Mouse (Mus musculus) gastrocnemius, adult 2 months (tissue): Measurements from ENCODE around the gene Auh. TPM values are rescaled to one million over a fixed set of nuclear protein-coding genes. Genes with fewer than 3 reads are reported as not detected.

Source experiments
- DNase-seq: peaks from one replicate; pipeline ENCODE4 v3.0.0; 2022
- H3K27ac ChIP-seq: fragments of 200-600 bp; 2 replicates; pipeline ENCODE4 v1.8.1; 2022; ENCODE audit warnings: mild to moderate bottlenecking
- H3K4me3 ChIP-seq: fragments of 200-600 bp; 2 replicates; pipeline ENCODE4 v1.8.1; 2022; ENCODE audit warnings: mild to moderate bottlenecking, moderate library complexity
- CTCF ChIP-seq: fragments of 200-600 bp; IDR thresholded peaks from 2 replicates; pipeline ENCODE4 v1.8.1; 2022; ENCODE audit warnings: antibody characterized with exemption, mild to moderate bottlenecking, moderate library complexity
- intact Hi-C: fragments of 180-260 bp; cut with DNase I; formaldehyde crosslinking; loops from one replicate; pipeline ENCODE4 v1.15.1; 2025
- total RNA-seq, 2 experiments: library from RNA; stranded (reverse); gene quantifications; 2 replicates each; pipeline ENCODE4 v1.2.3; 2021

Gene Auh
- total RNA-seq, 2 experiments from 2014 or later: 74.0 to 94.1 TPM

- TF ChIP-seq CTCF: no peak
- no peak for DNase-seq
- H3K27ac ChIP-seq: peak overlapping the region; percentile 93
- intact Hi-C loops: no loop called here
- H3K4me3 ChIP-seq: no peak overlapping the region
These were observed 39.2 kb downstream of the Auh start for GRCm38 (mm10) chr13:52890313-52890712.

DNA sequence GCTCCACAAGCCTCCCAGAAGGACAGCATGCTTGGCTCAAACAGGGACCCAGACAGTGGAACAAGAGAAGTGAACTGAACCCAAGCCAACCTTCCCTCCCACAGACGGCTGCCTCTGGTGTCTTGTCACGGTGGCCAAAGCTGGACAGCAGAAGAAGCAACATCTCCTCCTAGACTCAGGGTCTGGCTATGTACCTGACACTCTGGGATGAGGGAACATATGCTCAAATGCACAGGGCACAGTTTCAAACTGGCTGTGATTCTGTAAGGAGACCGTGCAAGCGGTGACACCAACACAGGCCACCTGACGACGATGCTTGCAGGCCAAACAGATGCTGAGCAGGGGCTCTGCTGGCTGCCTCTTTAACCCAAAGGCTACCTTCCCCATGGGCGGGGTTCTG, 42.7 kb downstream of the Auh start:
- H3K27ac ChIP-seq: peak overlapping the region; percentile 85
- no peak for TF ChIP-seq CTCF
- no peak overlapping the region for H3K4me3 ChIP-seq
- intact Hi-C loops: no loop called here
- peak; percentile 67 for DNase-seq

- no peak for DNase-seq
- intact Hi-C loops: loop anchor here (5.0 kb wide), 1 partner anchor 93 kb away; no protein-coding TSS in a partner anchor
- no peak for TF ChIP-seq CTCF
- Histone ChIP-seq H3K27ac (no peak overlapping the region), H3K4me3 (no peak overlapping the region)
These were observed 45.5 kb downstream of the Auh start for GRCm38 (mm10) chr13:52883960-52884326.

DNA sequence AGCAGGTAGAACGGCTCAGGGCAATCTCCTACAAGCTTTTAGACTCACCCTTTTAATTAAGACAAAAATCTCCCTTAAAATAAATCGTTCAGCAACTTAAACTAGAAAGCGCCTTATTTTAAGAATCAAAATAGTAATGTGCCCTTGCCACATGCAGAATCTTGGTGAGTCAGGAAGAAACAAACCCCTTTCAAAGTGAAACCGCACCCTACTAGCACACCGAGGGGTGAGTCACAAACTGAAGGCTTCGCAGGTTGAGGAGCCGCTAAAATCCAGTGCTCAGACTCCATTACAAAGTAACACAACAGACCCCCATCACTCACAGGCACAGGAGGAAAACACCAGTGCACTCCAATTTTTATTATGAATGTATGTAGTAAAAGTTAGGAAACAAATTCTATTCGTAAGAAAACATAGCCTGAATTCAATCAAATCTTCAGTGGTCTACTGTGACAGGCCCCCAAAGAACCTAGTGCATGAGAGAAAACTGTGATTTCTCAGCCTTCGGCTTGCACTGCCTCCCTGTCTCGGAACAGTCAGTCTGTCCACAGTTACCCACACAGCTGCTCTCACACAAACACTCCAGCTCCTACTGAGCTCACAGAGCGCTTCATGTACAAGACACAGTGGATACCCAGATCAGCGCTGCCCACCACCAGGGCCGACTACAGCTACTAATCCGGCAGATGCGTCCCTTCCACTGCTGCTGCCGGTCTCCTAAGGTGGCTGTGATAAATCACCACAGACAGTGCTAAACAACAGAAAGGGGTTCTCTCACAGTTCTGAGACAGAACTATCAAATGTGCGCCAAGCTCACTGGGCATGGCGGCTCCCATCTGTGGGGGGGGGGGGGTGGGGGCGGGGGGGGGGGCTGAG, 46.2 kb downstream of the Auh start:
- no peak for DNase-seq
- H3K4me3 ChIP-seq: no peak overlapping the region
- no peak for TF ChIP-seq CTCF
- peak overlapping the region; percentile 94 for H3K27ac ChIP-seq
- intact Hi-C loops: loop anchor here (5.0 kb wide), 1 partner anchor 94 kb away; no protein-coding TSS in a partner anchor

GRCm38 (mm10) chr13:52880386-52880785, 49.1 kb downstream of the Auh start:
- intact Hi-C loops: loop anchor here (2.0 to 5.0 kb wide), 2 partner anchors 97 to 144 kb away; no protein-coding TSS in a partner anchor
- DNase-seq: peak; percentile 73
- H3K4me3 ChIP-seq: peak overlapping the region; percentile 45
- H3K27ac ChIP-seq: peak overlapping the region; percentile 94
- no peak for TF ChIP-seq CTCF

- TF ChIP-seq CTCF: no peak
- H3K27ac ChIP-seq: peak overlapping the region; percentile 94
These were observed 49.6 kb downstream of the Auh start for GRCm38 (mm10) chr13:52879918-52880317.

GRCm38 (mm10) chr13:52879291-52879690, 50.2 kb downstream of the Auh start:
- no peak for DNase-seq
- H3K4me3 ChIP-seq: peak overlapping the region; percentile 45
- H3K27ac ChIP-seq: peak overlapping the region; percentile 94
- intact Hi-C loops: loop anchor here (5.0 kb wide), 1 partner anchor 57 kb away; no protein-coding TSS in a partner anchor
- TF ChIP-seq CTCF: no peak

More at GRCm38 (mm10) chr13:52879918-52880317, 49.6 kb downstream of the Auh start:
- peak; percentile 84 for DNase-seq
- intact Hi-C loops: loop anchor here (2.0 to 5.0 kb wide), 3 partner anchors 58 to 143 kb away; no protein-coding TSS in a partner anchor
- peak overlapping the region; percentile 45 for H3K4me3 ChIP-seq

- no peak for TF ChIP-seq CTCF
- no peak for DNase-seq
- Histone ChIP-seq H3K4me3 (peak overlapping the region; percentile 45), H3K27ac (peak overlapping the region; percentile 94)
- intact Hi-C loops: loop anchor here (5.0 kb wide), 1 partner anchor 57 kb away; no protein-coding TSS in a partner anchor
These were observed 50.7 kb downstream of the Auh start for GRCm38 (mm10) chr13:52878823-52879222.

GRCm38 (mm10) chr13:52875541-52876325, 53.7 kb downstream of the Auh start:
- intact Hi-C loops: loop anchor here (5.0 kb wide), 1 partner anchor 53 kb away; no protein-coding TSS in a partner anchor
- DNase-seq: no peak
- Histone ChIP-seq H3K4me3 (no peak overlapping the region), H3K27ac (no peak overlapping the region)
- TF ChIP-seq CTCF: no peak

- TF ChIP-seq CTCF: no peak
- Histone ChIP-seq H3K27ac (no peak overlapping the region), H3K4me3 (no peak overlapping the region)
- no peak for DNase-seq
- intact Hi-C loops: loop anchor here (5.0 kb wide), 1 partner anchor 53 kb away; no protein-coding TSS in a partner anchor
These were observed 54.4 kb downstream of the Auh start for GRCm38 (mm10) chr13:52875089-52875488.

- intact Hi-C loops: no loop called here
- DNase-seq: no peak
- no peak for TF ChIP-seq CTCF
These were observed 55.1 kb downstream of the Auh start for GRCm38 (mm10) chr13:52874338-52874737.

DNA sequence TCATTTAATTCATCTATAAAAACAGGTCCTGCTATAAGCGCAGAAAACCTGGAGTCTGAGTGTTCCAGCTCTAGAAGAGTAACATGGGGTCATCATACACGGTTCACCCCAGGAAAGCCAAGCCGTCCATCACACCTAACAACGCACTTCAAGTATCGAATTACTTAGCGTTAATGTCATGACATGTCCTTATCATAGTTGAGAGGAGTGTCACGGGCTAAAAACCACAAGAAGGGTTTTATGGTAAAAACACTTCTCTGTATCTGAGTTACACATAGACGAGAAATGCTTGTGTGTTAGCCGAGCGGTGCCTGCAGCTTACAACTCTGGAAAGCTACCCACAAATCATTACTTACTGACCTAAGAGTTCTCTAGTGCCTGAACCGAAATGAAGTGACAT, 55.6 kb downstream of the Auh start:
- Histone ChIP-seq H3K27ac (peak overlapping the region; percentile 43; the same call in 1 of the 2 replicates), H3K4me3 (no peak overlapping the region)
- intact Hi-C loops: no loop called here
- TF ChIP-seq CTCF: no peak
- DNase-seq: no peak

More at GRCm38 (mm10) chr13:52874338-52874737, 55.1 kb downstream of the Auh start:
- Histone ChIP-seq H3K27ac (peak overlapping the region; percentile 43; the same call in 1 of the 2 replicates), H3K4me3 (no peak overlapping the region)
